Mouse (Mus musculus) brain, adult 2 months (tissue): ENCODE data around the gene CK137956.

Experiments used
- DNase-seq: peaks from one replicate; pipeline ENCODE4 v3.0.0; 2011; ENCODE audit warnings: low read depth, low spot score

Gene CK137956

DNA sequence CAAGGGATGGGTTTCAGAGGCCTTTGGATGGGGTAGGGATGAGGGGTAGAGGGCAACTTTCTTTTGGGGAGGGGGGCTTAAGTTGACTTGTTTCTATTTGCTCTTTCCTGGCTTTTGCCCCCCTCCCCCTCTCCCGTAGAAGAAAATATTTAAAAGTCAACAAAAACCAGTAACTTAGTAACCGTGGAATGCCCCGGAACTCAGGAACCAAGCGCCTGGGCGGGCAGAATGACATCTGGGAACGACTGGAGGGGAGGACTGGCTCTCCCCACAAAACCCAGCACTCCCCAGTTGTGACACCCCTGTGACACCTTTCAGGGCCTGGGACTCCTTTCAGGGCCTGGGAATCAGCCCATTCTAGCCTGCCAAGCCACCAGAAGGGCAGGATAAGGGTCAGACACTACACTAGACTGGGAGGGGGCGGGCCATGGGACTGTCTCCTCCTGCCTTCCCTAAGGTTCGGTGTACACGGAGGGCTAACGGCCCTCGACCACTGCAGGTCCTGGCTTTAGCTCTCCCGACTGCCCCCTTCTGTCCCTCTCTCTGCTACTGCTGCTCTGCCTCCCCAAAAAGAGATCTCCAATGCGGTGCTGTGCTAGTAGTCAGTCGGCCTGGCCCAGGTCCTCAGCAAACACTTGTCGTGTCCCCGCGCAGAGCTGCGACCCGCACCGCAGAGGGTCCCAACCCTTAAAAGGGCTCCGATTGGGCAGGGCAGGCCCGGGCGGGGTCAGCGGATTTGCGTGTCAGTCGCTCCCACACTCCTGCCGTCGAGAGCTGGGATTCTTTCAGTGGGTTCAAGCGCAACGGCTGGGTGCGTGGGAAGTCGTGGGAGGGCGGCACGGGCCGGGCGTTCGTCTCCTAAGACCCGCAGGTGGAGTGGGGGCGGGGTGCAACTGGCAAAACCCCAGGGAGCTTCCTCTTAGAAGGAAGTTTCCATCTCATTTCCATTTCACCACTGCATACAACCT lies at the start of gene CK137956:
CK137956 (minus strand) TSS at position 51 of the 968 bp plus-strand sequence.
- DNase-seq, result peak; percentile 19

DNA sequence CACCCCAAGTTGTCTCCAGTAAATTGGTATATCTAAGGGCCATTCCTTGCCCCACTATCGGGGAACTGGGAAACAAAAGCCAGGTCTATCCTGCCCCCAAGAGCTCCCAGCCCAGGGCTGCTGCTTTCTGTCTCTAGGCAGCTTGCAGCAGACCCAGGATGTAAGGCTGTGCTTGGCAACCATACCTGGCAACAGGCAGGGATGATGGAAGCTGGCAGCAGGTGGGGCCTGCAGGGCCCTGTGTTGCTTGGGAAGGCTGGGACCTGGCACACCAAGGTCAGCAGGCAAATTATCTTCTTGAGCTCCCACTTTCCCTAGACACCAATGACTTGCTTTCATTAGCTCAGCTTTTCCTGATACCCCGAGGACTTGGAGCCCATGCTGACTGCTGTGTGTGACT lies 48.7 kb upstream of the CK137956 start:
- DNase-seq, result peak; percentile 77

DNA sequence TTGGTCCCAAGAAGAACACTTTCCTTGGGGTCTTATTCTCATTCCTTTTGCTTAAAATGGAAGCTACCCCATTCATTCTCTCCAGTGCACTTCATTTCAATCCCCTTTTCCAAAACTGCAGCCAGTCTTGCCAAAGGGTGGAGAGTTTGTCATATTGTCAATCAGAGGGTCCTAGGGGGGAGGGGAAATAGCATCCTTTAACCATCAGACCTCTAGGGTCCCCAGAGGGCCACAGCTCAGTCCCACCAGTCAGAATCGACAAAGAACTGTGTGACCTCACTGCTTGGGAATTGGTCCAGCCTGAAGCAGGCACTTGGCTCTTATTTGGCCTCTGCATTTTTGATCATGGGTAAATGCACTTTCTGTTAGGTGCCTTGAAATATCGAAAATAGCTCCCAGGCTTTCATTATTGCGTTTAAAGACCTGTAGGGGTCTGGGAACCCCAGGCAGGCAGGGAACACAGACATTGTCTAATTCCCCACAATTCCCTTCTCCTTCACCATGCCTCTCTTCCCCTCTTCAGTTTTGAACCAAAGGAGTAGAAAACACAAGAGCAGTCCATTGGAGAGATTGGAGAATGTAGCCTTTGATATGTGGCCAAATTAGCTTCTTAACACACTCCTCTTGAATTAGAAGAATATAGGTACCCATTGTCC lies 34.2 kb upstream of the CK137956 start:
- DNase-seq, result no peak

DNA sequence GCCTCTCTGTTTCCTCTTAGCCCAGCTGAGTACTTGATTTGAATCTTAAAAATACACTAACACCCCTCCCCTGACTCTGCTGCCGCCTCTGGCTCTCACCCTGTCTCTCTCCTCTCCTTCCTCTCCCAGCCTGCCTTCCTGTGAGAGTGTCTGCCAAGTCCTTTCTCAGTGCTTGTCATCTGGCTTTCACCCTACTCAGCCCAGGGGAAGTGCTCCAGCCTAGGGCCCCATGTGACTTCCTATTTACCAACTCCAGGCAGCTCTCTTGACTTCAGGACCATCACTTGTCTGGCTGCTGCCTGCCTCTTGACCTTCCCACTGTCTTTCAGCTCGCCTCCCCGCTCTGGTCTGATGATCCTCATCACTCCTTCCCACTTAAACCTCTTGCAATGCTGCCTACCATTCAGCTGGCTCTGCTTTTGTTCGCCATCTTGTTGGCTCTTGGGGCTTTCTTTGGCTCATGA lies 31.9 kb upstream of the CK137956 start:
- DNase-seq, result peak; percentile 81

DNA sequence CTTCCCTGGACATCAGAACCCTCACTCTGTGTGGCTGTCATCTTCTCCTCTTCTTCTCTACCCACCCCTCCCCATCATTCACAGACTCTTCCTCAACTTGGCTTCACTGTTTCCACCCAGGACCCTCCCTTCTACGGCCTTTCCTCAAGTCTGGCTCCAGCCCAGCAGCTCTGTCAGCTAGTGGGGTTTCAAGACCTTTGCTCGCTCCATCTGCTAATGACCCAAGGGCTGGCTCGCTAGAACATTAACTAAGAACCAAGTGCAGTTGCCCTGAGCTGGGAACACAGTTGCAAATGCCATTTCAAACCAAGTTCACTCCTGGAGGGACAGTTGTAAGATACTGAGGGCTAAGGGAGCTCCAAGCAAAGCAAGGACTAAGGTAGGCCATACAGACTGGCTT lies 28.5 kb upstream of the CK137956 start:
- DNase-seq, result no peak

DNA sequence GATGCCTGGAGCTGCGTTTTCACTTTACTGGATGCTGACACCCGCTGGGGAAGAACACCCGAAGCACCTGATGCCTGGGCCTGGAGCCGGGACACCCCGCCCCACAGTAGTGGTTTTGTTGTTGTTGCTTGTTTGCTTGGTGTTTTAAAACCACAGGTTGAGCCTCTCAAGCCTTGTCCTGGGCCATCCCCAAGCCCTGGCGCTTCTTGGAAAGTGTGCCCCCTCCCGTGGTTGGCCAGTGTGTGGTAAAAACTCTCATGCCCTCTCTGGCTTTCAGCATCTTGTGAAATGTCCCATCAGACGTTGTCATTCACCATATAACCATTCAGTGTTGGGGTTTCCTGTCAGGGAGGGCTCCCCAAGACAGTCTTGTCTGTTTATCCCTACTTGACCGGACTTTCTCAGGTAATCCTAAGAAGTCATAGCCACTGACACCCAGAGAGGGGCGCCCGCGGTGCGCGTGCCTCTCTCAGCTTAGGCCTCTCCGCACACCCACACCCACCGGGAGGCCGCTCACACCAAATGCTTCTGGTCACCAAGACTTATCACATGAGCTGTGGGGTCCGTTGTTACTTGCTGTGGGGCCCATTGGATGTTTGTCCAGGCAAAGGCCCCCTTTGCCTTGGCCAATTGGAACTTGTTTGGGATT lies 18.7 kb upstream of the CK137956 start:
- peak; percentile 83 for DNase-seq

DNA sequence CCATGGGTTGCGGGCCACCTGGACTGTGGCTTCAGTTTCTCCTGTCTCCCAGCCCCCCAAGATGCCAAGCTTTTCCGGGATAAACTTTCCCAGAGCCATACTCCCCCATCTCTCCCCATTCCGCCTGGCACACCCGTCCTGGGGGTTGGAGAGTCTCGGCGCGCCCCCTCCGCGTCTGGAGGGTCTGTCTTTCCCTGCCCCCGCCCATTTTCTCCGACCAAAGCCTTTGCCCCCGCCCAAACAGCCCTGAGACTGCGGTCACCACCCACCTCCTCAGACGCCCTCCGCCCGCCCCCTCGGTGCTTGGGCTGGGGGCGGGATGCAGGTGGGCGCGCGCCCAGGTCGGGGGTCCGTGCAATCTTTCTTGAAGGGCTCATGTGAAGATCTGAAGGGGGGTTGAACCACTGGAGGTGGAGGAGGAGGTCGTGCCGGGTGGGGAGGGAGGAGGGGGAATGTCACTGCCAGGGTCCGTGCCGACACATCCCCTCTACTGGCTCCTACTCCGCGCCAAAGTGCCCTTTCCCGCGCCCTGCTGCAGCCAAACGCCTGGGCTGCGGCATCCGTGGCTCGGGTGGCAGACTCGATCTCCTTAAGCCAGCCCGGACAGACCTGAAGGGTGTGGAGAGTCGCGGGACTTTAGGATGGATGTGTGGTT lies 17.9 kb upstream of the CK137956 start:
- DNase-seq, result peak; percentile 24

DNA sequence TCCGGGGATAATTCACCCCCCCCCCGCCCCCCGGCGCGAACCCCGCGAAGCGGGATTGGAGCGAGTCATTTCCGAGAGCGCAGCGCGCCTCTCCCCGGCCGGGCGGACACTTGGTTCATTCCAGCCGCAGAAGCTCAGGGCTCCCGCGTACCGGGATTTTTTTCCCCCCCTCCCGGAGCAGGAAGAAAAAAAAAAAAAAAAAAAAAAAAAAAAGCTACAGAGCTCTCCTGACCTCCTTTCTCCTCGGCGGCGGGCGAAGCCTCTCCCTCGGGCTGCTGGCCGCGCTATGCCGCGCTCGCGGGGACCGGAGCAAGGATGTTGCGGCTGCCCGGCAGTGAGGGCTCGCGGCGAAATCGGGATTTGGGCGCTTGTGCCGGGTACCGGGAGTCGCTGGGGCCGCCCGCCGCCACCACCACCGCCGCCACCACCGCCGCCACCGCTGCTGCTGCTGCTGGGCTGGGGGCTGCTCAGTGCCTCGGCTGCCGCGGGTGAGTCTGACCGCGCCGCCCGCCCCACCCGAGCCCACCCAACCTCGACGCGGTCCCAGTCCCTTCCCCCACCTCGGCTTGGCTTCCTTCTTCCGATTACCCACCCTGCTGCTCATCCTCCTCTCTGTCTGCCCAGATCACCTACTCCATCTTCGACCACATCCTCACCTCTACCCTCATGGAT lies 17.2 kb upstream of the CK137956 start, which contains the start of gene Csmd2:
Csmd2 (plus strand) TSS at position 74 of the 672 bp plus-strand sequence.
- peak; percentile 95 for DNase-seq

DNA sequence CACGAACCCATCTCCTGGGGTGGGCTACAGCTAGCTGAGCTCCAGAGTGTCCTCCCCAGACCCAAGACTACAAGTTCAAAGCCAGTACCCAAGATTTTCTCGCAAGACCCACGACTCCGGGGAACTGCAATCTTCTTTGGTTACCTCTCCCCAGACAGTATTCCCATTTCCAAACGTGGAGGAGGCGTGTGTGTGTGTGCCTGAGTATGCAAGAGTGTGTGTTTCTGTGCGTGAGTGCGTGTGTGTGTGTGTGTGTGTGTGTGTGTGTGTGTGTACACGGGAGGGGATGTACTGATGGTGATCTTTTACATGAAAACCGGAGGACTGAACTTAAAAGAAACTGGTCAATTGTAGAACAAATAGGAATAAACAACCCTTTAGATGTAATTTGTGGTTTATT lies 16.5 kb upstream of the CK137956 start:
- peak; percentile 63 for DNase-seq

DNA sequence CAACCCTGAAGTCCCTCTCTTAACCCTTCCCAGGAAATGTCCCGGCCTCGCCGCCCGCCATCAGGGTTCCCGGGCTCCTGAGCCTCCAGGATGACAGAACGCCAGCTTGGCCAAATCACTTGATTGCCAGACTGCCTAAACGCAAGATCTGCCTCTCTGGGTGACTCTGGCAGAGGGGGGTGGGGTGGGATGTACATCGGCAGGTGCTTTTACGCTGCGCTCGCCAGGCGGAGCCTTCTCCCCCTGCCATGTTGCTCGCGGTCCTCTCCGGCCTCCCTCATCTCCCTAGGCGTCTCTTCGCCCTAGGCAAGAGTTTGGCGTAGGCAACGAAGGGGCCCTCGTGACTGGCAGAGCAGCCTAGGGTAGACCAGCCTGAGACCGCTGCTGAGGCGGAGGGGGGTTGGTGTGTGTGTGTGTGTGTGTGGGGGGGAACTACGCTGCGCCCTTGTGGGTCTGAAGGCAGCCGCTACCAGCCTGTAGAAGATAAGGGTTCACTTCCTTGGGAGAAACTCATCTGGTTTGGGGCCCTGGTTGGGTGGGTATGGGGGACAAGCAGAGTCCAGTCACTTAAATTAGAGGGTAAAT lies 15.8 kb upstream of the CK137956 start:
- peak; percentile 62 for DNase-seq

DNA sequence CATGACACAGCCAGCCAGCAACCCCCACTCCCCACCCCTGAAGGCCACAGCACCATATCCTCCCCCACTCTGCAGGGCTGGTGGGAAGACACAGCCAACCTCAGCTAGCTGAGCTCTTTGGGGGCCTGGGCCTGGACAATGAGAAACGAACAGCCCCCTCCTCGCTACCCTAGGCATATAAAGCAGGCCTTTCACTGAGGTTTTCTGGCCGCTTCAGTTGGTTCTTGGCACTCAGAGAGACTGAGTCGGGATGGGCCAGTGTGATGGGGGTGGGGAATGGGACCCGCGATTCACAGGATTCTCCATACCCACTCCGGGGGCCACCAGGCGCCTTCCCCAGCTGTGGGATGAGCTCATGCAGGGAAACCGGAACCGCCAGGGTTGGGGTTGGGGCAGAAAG lies 15.1 kb upstream of the CK137956 start:
- DNase-seq, result peak; percentile 85

DNA sequence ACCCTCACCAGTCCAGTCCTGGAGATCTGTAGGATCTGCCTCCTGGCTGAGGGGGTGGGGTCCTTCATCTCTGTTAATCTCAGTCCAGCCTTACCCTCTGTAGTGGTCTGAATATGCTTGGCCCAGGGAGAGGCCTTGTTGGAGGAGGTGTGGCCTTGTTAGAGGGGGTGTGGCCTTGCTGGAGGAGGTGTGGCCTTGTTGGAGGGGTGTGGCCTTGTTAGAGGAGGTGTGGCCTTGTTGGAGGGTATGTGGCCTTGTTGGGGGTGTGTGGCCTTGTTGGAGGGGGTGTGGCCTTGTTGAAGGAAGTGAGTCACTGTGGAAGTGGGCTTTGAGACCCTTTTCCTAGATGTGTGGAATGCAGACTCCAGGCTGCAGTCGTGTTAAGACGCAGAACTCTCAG lies 13.7 kb upstream of the CK137956 start:
- no peak for DNase-seq

DNA sequence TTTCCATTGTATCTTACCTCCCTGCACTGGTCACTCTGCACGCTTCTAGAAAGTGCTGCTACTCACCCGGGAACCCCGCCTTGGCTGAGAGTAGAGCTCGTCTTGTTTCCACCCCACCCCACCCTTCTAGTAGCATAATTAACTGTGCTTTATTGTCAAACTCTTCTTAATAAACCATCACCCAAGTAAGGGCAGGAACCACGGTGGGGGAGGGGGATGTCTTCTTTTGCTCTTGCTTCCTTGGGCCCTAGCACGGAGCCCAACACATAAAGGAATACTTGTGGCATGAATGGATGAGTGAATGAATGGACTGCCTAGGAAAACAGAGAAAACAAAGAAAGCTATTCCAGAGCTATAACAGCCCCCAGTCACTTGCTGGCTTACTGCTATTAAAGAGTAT lies 10.4 kb upstream of the CK137956 start:
- DNase-seq, result no peak

DNA sequence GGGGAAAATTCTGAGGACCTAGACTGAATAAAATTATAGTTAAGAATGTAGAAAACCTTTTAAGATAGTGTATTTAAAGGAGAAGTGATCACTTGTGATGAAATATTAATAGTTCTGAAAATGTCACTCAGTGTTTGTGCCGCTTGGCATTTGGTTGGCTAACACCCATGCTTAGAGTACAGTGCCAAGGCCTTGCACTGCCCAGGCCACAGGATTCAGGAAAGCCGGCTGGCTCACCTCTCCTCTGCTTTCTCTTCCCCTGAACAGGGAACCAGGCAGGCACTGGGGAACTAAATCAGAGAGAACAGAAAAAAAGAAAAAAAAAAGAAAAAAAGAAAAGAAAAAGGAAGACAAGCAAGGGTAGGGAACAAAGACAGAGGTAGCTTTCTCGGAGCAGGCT lies 2.2 kb upstream of the CK137956 start:
- no peak for DNase-seq

DNA sequence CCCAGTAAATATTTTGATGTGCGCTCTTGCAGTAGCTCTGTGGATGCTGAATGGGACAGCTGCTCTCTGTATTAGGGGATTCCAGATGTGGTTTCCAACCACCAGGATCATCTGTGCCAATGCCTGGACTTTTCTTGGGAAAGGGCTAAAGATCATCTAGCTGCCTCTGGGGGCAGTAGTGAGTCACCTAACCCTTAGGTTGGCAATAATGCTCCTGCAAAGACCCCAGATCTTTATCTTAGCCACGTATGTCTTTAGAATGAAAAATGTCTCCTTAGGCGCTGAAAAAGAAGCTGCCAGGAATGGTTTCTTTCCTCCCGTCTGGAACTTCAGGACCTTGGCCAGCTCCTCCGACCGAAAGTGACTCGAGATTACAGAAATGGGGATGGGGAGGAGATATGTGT lies 731 bp downstream of the CK137956 start:
- peak; percentile 48 for DNase-seq

DNA sequence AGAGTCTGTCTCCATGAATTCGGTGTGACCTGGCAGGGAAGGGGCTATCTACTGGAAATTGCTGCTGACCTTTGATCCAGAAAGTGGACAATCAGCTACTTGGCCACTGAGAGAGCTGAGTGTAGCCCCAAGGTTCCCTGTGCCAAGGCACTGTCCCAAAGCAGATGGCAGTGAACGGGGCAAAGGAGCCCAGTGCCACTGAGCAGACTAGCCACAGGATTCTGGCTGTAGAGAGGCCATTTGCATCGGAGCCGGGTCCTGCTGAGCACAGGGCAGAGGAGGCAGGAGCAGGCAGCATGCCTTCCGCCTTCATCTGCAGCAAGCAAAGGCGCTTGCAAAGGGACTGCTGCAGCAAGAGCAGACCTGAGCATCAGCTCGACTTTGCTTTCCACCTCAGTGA lies 1.6 kb downstream of the CK137956 start:
- DNase-seq, result peak; percentile 90

DNA sequence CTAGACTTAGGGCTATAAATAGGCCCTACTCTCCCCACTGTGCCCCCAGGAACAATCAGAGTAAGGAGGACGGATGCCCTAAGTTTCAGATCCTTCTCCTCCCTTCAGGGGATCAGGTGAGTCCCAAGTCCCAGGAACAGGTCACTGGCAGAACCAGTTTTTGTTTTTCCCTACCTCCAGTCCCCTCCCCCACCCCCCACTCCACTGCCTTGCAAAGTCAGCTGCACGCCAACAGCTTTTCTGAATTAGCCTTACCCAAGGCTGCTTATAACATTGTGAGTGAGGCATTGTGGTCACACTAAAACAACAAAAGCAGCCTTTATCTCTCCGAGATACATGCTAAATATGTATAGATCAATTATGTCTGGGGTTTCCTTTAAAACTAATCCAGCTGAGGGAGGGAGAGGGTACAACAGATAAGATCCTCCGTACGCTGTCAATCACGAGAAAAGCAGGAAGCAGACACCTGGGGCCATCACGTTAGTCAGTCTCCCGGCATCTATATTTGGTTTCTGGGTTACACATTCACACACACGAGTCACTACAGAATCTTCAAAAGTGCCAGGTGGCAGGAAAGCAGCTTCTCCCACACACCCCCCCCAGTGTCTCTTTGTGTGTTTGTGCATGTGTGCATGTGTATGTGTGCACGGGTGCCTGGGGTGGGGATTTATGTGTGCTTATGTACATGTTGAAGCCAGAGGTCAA lies 17.6 kb downstream of the CK137956 start:
- DNase-seq, result peak; percentile 37

DNA sequence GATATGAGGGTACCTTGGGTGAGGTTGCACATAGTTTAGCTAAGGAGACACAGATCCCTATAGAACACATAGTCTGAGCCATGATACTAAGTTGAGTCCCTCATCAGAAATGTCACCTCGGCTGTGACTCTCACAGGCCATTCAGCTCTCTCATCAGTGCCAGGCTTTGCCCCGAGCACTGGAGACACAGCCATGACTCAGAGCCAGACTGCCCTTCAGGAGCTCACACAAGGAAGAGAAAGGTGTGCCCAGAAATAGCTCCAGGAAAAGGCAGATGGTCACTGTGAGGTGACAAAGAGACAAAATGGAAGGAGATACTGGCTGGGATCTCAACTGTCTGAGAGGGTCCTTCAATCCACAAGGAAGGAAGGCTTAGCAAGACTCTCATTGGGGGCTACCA lies 23.1 kb downstream of the CK137956 start:
- peak; percentile 91 for DNase-seq

DNA sequence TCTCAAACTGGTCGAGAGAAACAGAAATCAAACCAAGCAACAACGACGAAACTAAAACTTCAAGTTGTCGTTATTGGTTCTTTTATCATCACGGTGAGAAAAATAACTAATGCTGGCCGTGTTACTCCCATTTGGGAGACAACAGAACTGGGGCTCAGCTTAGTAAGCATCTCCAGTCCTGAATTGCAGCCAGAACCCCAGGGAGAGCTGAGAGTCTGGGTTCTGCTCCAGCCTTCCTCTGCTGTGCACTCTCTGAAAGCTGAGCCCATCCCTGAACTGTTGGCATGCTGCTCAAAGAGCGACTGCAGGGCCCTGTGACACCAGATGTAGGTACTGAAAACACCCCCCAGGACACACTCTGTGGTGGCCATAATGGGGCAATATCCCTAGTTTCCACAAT lies 33.3 kb downstream of the CK137956 start:
- DNase-seq, result peak; percentile 19

DNA sequence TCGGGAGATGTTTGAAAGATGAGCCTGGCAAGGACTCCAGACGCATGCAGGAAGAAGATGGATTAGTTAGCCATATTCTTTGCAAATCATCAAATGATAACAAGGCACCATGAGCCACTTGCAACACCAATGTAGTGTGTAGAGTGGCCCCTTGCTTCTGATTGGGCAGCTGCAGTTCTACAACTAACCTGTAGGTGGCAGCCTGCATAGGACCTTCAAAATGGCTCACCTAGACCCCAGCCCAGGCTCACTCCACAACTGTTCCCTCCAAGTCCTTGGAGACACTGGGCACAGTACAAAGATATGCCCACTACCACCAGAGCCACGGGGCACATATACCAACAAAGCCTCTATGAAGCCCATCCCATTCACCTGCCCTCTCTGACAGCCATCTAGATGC lies 35.4 kb downstream of the CK137956 start:
- peak; percentile 51 for DNase-seq
